8 mouse cellular contexts compared by ENCODE assay signal in the genomic region with DNA sequence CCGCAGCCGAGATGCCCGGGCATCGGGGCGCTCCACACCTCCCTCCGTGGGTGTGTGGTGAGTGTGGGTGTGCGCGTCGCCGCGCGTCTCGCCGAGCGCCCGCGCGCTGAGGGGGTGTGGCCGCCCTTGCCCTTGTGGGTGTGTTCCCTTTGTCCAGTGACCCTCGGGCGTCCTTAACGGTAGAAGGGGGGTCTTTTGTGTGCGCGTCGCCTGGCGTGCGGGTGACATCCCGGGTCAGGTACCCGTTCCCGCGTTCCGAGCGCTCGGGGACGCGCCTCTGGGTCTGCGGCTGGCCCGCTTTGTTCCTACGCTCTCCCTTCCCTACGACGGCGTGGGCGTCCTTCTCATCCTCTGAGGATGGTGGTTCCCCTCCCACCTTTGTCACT. TPM values are rescaled to one million over a fixed set of nuclear protein-coding genes. Genes with fewer than 3 reads are reported as not detected.
DNase-seq lines count a peak whose midpoint lies in the region; ATAC-seq lines count a peak whose summit lies in the region.

No protein-coding gene starts in this region.

- peak overlapping the region; percentile 81 for H3K4me3 ChIP-seq in brown adipose tissue, adult 24 weeks (ENCODE audit: insufficient read depth, low read depth, low read length)
- H3K4me3 ChIP-seq in forebrain, embryonic 15.5 days = peak overlapping the region; percentile 98
- H3K4me3 ChIP-seq in hindbrain, embryonic 12.5 days = peak overlapping the region; percentile 93

- peak; percentile 75 for ATAC-seq in forebrain, embryonic 15.5 days (replicated peaks)
- ATAC-seq in hindbrain, embryonic 12.5 days (ENCODE audit: low FRiP score) = peak; percentile 81
- ATAC-seq in megakaryocyte-erythroid progenitor cell, adult 5-6 weeks (replicated peaks; ENCODE audit: low FRiP score, low TSS enrichment, poor library complexity, severe bottlenecking) = peak; percentile 51

- peak overlapping the region; percentile 12; the same call in 1 of the 2 replicates for H3K27ac ChIP-seq in brown adipose tissue, adult 24 weeks (replicated peaks; ENCODE audit: low read depth, low read length)
- peak overlapping the region; percentile 100 for H3K27ac ChIP-seq in forebrain, embryonic 15.5 days (replicated peaks)
- H3K27ac ChIP-seq in hindbrain, embryonic 12.5 days = peak overlapping the region; percentile 99

- peak; percentile 87 for DNase-seq in cerebellum, adult 11-12 months
- no peak for DNase-seq in cerebellum, postnatal 25 days
- DNase-seq in left cerebral cortex, postnatal 25 days (ENCODE audit: low spot score in 2 of 2) = peak; percentile 67 to 73
- peak; percentile 48 to 59 for DNase-seq in spleen, postnatal 14 days (ENCODE audit: low spot score in 2 of 2)

- intact Hi-C loops in left cerebral cortex, postnatal 25 days (cut with DNase I) = loop anchor here (1.0 kb wide), 2 partner anchors 58 to 155 kb away; a partner anchor contains a TSS

- peaks cover 3% of the 10 kb centered on the region; the same call in 1 of the 2 replicates for H3K4me1 ChIP-seq in brown adipose tissue, adult 24 weeks (ENCODE audit: control insufficient read depth, insufficient read depth, insufficient read length, low read length)
- H3K4me1 ChIP-seq in forebrain, embryonic 15.5 days = peaks cover 45% of the 10 kb centered on the region
- H3K4me1 ChIP-seq in hindbrain, embryonic 12.5 days = peaks cover 33% of the 10 kb centered on the region

- H3K4me2 ChIP-seq in forebrain, embryonic 15.5 days (replicated peaks) = peak overlapping the region; percentile 47
- H3K4me2 ChIP-seq in hindbrain, embryonic 12.5 days (replicated peaks) = peak overlapping the region; percentile 72

- peak overlapping the region; percentile 100 for H3K9ac ChIP-seq in forebrain, embryonic 15.5 days (replicated peaks)
- H3K9ac ChIP-seq in hindbrain, embryonic 12.5 days = peak overlapping the region; percentile 98

- no peaks in the 10 kb centered on the region for H3K36me3 ChIP-seq in forebrain, embryonic 15.5 days
- H3K36me3 ChIP-seq in hindbrain, embryonic 12.5 days = 0 out of 2 replicates have a peak, but pooled peaks cover 4% of the 10 kb centered on the region

- WGBS in forebrain, embryonic 15.5 days = under 1% methylated on average over 43 of the region's 43 CpGs
- WGBS in hindbrain, embryonic 12.5 days = 1% methylated on average over 39 of the region's 43 CpGs

- H3K27me3 ChIP-seq in forebrain, embryonic 15.5 days = no peaks in the 10 kb centered on the region
- no peaks in the 10 kb centered on the region for H3K27me3 ChIP-seq in hindbrain, embryonic 12.5 days

- no peaks in the 10 kb centered on the region for H3K9me3 ChIP-seq in forebrain, embryonic 15.5 days
- H3K9me3 ChIP-seq in hindbrain, embryonic 12.5 days (replicated peaks) = no peaks in the 10 kb centered on the region

RNA-seq across cellular contexts. Expression of a gene that starts 0.5 kb away (rescaled TPM):
- polyA plus RNA-seq in brown adipose tissue, adult 24 weeks (2012; ENCODE audit: insufficient read depth, insufficient read length, missing spikeins) = 13.1 and 18.5 TPM in 2 replicates
- polyA plus RNA-seq in forebrain, embryonic 15.5 days (2015; fragmentation: Nextera tagmentation; extraction: Ambion mirVana) = 783 and 832 TPM in 2 replicates
- polyA plus RNA-seq in hindbrain, embryonic 12.5 days (2016; fragmentation: Nextera tagmentation; extraction: Ambion mirVana) = 609 and 686 TPM in 2 replicates
- total RNA-seq in left cerebral cortex, postnatal 25 days (2021) = 100 to 1,000 TPM; 933 to 947 TPM
- 42.0 and 85.4 TPM in 2 replicates for total RNA-seq in megakaryocyte-erythroid progenitor cell, adult 5-6 weeks (2014; fragmentation: Nextera tagmentation)
- 155 and 210 TPM in 2 replicates for total RNA-seq in megakaryocyte-erythroid progenitor cell, adult 5-6 weeks (2017)

RNA-seq across cellular contexts. Expression of a gene that starts 0.7 kb away (rescaled TPM):
- 88.8 and 109 TPM in 2 replicates for polyA plus RNA-seq in brown adipose tissue, adult 24 weeks (2012; ENCODE audit: insufficient read depth, insufficient read length, missing spikeins)
- 113 and 121 TPM in 2 replicates for polyA plus RNA-seq in forebrain, embryonic 15.5 days (2015; fragmentation: Nextera tagmentation; extraction: Ambion mirVana)
- polyA plus RNA-seq in hindbrain, embryonic 12.5 days (2016; fragmentation: Nextera tagmentation; extraction: Ambion mirVana) = 104 and 116 TPM in 2 replicates
- 10 to 100 TPM; 36.6 to 42.6 TPM for total RNA-seq in left cerebral cortex, postnatal 25 days (2021)
- 41.7 and 81.2 TPM in 2 replicates for total RNA-seq in megakaryocyte-erythroid progenitor cell, adult 5-6 weeks (2014; fragmentation: Nextera tagmentation)
- total RNA-seq in megakaryocyte-erythroid progenitor cell, adult 5-6 weeks (2017) = 23.6 and 28.0 TPM in 2 replicates

RNA-seq across cellular contexts. Expression of a gene that starts 42.7 kb away (rescaled TPM):
- 1.3 and 2.5 TPM in 2 replicates for polyA plus RNA-seq in brown adipose tissue, adult 24 weeks (2012; ENCODE audit: insufficient read depth, insufficient read length, missing spikeins)
- polyA plus RNA-seq in forebrain, embryonic 15.5 days (2015; fragmentation: Nextera tagmentation; extraction: Ambion mirVana) = 0.91 and 1.3 TPM in 2 replicates
- 3.6 and 3.7 TPM in 2 replicates for polyA plus RNA-seq in hindbrain, embryonic 12.5 days (2016; fragmentation: Nextera tagmentation; extraction: Ambion mirVana)
- total RNA-seq in left cerebral cortex, postnatal 25 days (2021) = not detected
- 0.32 and 0.39 TPM in 2 replicates for total RNA-seq in megakaryocyte-erythroid progenitor cell, adult 5-6 weeks (2014; fragmentation: Nextera tagmentation)
- total RNA-seq in megakaryocyte-erythroid progenitor cell, adult 5-6 weeks (2017) = 0.46 and 2.2 TPM in 2 replicates

RNA-seq across cellular contexts. Expression of a gene that starts 57.5 kb away (rescaled TPM):
- polyA plus RNA-seq in brown adipose tissue, adult 24 weeks (2012; ENCODE audit: insufficient read depth, insufficient read length, missing spikeins) = 3.7 and 6.6 TPM in 2 replicates
- 7.7 and 8.7 TPM in 2 replicates for polyA plus RNA-seq in forebrain, embryonic 15.5 days (2015; fragmentation: Nextera tagmentation; extraction: Ambion mirVana)
- polyA plus RNA-seq in hindbrain, embryonic 12.5 days (2016; fragmentation: Nextera tagmentation; extraction: Ambion mirVana) = 10.0 and 11.0 TPM in 2 replicates
- 10 to 100 TPM; 15.7 to 16.1 TPM for total RNA-seq in left cerebral cortex, postnatal 25 days (2021)
- 5.6 and 5.9 TPM in 2 replicates for total RNA-seq in megakaryocyte-erythroid progenitor cell, adult 5-6 weeks (2014; fragmentation: Nextera tagmentation)
- total RNA-seq in megakaryocyte-erythroid progenitor cell, adult 5-6 weeks (2017) = 7.0 and 26.9 TPM in 2 replicates

Comparison
In these comparisons a context has a peak if more than half of its experiments do, and no peak if none do; other contexts are left out.
1. DNase-seq: peak in cerebellum, adult 11-12 months (single experiment), left cerebral cortex, postnatal 25 days (2 of 2) and spleen, postnatal 14 days (2 of 2); none in cerebellum, postnatal 25 days (0 of 2).
2. H3K27ac ChIP-seq: peak in every context shown above with its lines; median percentile 100 in forebrain, embryonic 15.5 days; 99 in hindbrain, embryonic 12.5 days; 12 in brown adipose tissue, adult 24 weeks.
3. RNA of a gene that starts 0.5 kb away (polyA plus RNA-seq): 783 to 832 TPM in forebrain, embryonic 15.5 days and 609 to 686 TPM in hindbrain, embryonic 12.5 days; 13.1 to 18.5 TPM in brown adipose tissue, adult 24 weeks; every median in the first group is over 10 times any median in the second.
4. Peak in every context shown above with its lines, with median percentiles within 50 percentile points of each other: H3K4me3 ChIP-seq and ATAC-seq.